Mouse (Mus musculus): ENCODE measurements around the gene Mon1b. TPM values are rescaled to one million over a fixed set of nuclear protein-coding genes. Genes with fewer than 3 reads are reported as not detected.

Mon1b gene
- total RNA-seq, 1 experiment = 5.3 TPM

- H3K4me1 ChIP-seq (ENCODE audit: control insufficient read depth in 2 of 2, insufficient read depth in 2 of 2, low read length in 2 of 2, poor library complexity in 1 of 2) = no peaks in the 10 kb centered on the region
- TF ChIP-seq MAFK (IDR thresholded peaks at IDR 0.05; ENCODE audit: insufficient read depth, low read depth, low read length) (no peak), HCFC1 (IDR thresholded peaks at IDR 0.05; ENCODE audit: borderline replicate concordance, insufficient read depth, low read length) (no peak), ZC3H11A (IDR thresholded peaks at IDR 0.05; ENCODE audit: borderline replicate concordance, low read depth, low read length) (no peak), ZNF384 (IDR thresholded peaks at IDR 0.05; ENCODE audit: low read depth, low read length) (no peak), CHD2 (IDR thresholded peaks at IDR 0.05; ENCODE audit: low read depth, low read length) (no peak)
- H3K4me3 ChIP-seq (ENCODE audit: insufficient read depth in 1 of 2, low read depth in 1 of 2, low read length in 2 of 2, poor library complexity in 1 of 2, severe bottlenecking in 1 of 2) = no peak overlapping the region
- no peaks in the 10 kb centered on the region for H3K9me3 ChIP-seq (ENCODE audit: control insufficient read depth, insufficient read depth, low read depth, low read length)
- no peak for DNase-seq (ENCODE audit: low read depth, low spot score)
- no peak overlapping the region for H3K9ac ChIP-seq (ENCODE audit: insufficient read depth, low read depth, low read length, poor library complexity, severe bottlenecking)
- H3K36me3 ChIP-seq (ENCODE audit: control insufficient read depth, insufficient read depth, low read length, poor library complexity, severe bottlenecking) = no peaks in the 10 kb centered on the region
- in situ Hi-C loops (cut with MboI; ENCODE audit: low sequenced_read_pairs in 2 of 2, unreplicated experiment in 2 of 2) = no loop called here
- no peak overlapping the region for H3K27ac ChIP-seq (ENCODE audit: insufficient read depth, low read depth, low read length, poor library complexity, severe bottlenecking)
Observed at GRCm38 (mm10) chr8:113676811-113677210, 41.4 kb downstream of the Mon1b start.

DNA sequence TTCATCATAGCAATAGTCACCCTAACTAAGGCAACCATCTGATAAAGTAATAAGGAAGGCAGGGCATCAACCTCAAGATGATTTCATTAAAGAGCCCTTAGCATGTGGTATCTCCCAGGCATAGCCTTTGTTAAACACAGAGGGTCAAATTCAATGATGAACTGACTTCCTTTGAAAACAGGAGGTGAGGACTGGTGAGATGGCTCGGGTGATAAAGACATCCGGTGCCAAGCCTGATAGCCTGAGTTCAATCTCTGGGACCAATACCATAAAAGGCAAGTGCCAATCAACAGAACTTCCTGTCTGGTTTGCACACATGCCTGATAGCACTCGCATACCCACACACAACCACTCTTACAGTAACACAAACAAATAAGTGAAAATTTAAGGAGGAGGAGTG, 44.0 kb downstream of the Mon1b start:
- H3K9ac ChIP-seq (ENCODE audit: insufficient read depth, low read depth, low read length, poor library complexity, severe bottlenecking) = no peak overlapping the region
- H3K27ac ChIP-seq (ENCODE audit: insufficient read depth, low read depth, low read length, poor library complexity, severe bottlenecking) = no peak overlapping the region
- in situ Hi-C loops (cut with MboI; ENCODE audit: low sequenced_read_pairs in 2 of 2, unreplicated experiment in 2 of 2) = no loop called here
- no peak for TF ChIP-seq MAFK (IDR thresholded peaks at IDR 0.05; ENCODE audit: insufficient read depth, low read depth, low read length)
- DNase-seq (ENCODE audit: low read depth, low spot score) = no peak
- H3K36me3 ChIP-seq (ENCODE audit: control insufficient read depth, insufficient read depth, low read length, poor library complexity, severe bottlenecking) = no peaks in the 10 kb centered on the region
- no peaks in the 10 kb centered on the region for H3K9me3 ChIP-seq (ENCODE audit: control insufficient read depth, insufficient read depth, low read depth, low read length)
- no peaks in the 10 kb centered on the region for H3K4me1 ChIP-seq (ENCODE audit: control insufficient read depth in 2 of 2, insufficient read depth in 2 of 2, low read length in 2 of 2, poor library complexity in 1 of 2)
- H3K4me3 ChIP-seq (ENCODE audit: insufficient read depth in 1 of 2, low read depth in 1 of 2, low read length in 2 of 2, poor library complexity in 1 of 2, severe bottlenecking in 1 of 2) = no peak overlapping the region

DNA sequence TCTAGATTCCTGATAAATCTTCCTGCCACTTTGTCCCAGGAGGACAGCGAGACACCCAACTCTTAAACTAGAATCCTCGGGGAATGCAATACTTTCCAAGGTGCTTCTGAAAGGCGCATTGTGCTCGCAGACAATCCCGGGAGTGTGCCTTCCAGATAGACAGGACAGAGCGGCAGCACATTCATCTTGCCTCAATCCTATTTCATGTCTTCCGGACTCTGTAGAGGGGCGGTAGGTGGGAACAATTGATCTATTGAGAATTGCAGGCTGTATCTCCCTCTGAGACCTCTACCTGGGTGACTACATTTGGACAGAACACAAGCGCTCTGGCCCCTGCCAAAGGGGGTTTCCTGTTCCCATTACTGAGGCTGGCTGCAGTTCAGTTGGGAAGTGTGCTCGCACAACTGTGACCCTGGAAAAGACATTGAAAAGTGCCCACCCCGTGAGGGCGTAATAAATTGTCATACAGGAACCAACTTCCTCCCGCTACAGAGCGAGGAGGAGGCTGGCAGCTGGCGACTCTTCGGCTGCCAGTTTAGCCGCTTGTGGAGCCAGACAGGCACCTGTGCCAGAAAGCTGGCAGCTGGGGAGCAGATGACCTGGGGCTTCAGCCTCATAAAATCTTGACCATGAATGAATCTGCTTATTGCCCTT, 52.6 kb downstream of the Mon1b start:
- in situ Hi-C loops (cut with MboI; ENCODE audit: low sequenced_read_pairs in 2 of 2, unreplicated experiment in 2 of 2) = no loop called here
- H3K4me1 ChIP-seq (ENCODE audit: control insufficient read depth in 2 of 2, insufficient read depth in 2 of 2, low read length in 2 of 2, poor library complexity in 1 of 2) = no peaks in the 10 kb centered on the region; a peak in 1 of 4 replicates
- H3K9me3 ChIP-seq (ENCODE audit: control insufficient read depth, insufficient read depth, low read depth, low read length) = no peaks in the 10 kb centered on the region
- H3K9ac ChIP-seq (ENCODE audit: insufficient read depth, low read depth, low read length, poor library complexity, severe bottlenecking) = no peak overlapping the region
- no peak overlapping the region for H3K27ac ChIP-seq (ENCODE audit: insufficient read depth, low read depth, low read length, poor library complexity, severe bottlenecking)
- H3K4me3 ChIP-seq (ENCODE audit: insufficient read depth in 1 of 2, low read depth in 1 of 2, low read length in 2 of 2, poor library complexity in 1 of 2, severe bottlenecking in 1 of 2) = no peak overlapping the region
- DNase-seq (ENCODE audit: low read depth, low spot score) = no peak
- TF ChIP-seq ZC3H11A (IDR thresholded peaks at IDR 0.05; ENCODE audit: borderline replicate concordance, low read depth, low read length) (no peak), HCFC1 (IDR thresholded peaks at IDR 0.05; ENCODE audit: borderline replicate concordance, insufficient read depth, low read length) (no peak), ZNF384 (IDR thresholded peaks at IDR 0.05; ENCODE audit: low read depth, low read length) (no peak), MAFK (IDR thresholded peaks at IDR 0.05; ENCODE audit: insufficient read depth, low read depth, low read length) (no peak), CHD2 (IDR thresholded peaks at IDR 0.05; ENCODE audit: low read depth, low read length) (no peak)
- H3K36me3 ChIP-seq (ENCODE audit: control insufficient read depth, insufficient read depth, low read length, poor library complexity, severe bottlenecking) = no peaks in the 10 kb centered on the region

GRCm38 (mm10) chr8:113688543-113688915, 53.1 kb downstream of the Mon1b start:
- H3K9ac ChIP-seq (ENCODE audit: insufficient read depth, low read depth, low read length, poor library complexity, severe bottlenecking) = no peak overlapping the region
- TF ChIP-seq MAFK (IDR thresholded peaks at IDR 0.05; ENCODE audit: insufficient read depth, low read depth, low read length) (no peak), ZC3H11A (IDR thresholded peaks at IDR 0.05; ENCODE audit: borderline replicate concordance, low read depth, low read length) (no peak), CHD2 (IDR thresholded peaks at IDR 0.05; ENCODE audit: low read depth, low read length) (no peak), ZNF384 (IDR thresholded peaks at IDR 0.05; ENCODE audit: low read depth, low read length) (no peak), HCFC1 (IDR thresholded peaks at IDR 0.05; ENCODE audit: borderline replicate concordance, insufficient read depth, low read length) (no peak)
- H3K9me3 ChIP-seq (ENCODE audit: control insufficient read depth, insufficient read depth, low read depth, low read length) = no peaks in the 10 kb centered on the region
- DNase-seq (ENCODE audit: low read depth, low spot score) = no peak
- no peaks in the 10 kb centered on the region for H3K36me3 ChIP-seq (ENCODE audit: control insufficient read depth, insufficient read depth, low read length, poor library complexity, severe bottlenecking)
- H3K27ac ChIP-seq (ENCODE audit: insufficient read depth, low read depth, low read length, poor library complexity, severe bottlenecking) = no peak overlapping the region
- in situ Hi-C loops (cut with MboI; ENCODE audit: low sequenced_read_pairs in 2 of 2, unreplicated experiment in 2 of 2) = no loop called here
- no peak overlapping the region for H3K4me3 ChIP-seq (ENCODE audit: insufficient read depth in 1 of 2, low read depth in 1 of 2, low read length in 2 of 2, poor library complexity in 1 of 2, severe bottlenecking in 1 of 2)
- H3K4me1 ChIP-seq (ENCODE audit: control insufficient read depth in 2 of 2, insufficient read depth in 2 of 2, low read length in 2 of 2, poor library complexity in 1 of 2) = no peaks in the 10 kb centered on the region; a peak in 1 of 4 replicates

Measured in ES-E14 (cell line).